Mouse (Mus musculus) limb, embryonic 14.5 days (tissue): ENCODE data around the gene Bspry. TPM values are rescaled to one million over a fixed set of nuclear protein-coding genes. Genes with fewer than 3 reads are reported as not detected.

Experiments
- ATAC-seq: fragments of 200-750 bp; cut with Nextera tagmentation; 2 replicates; pipeline ENCODE4 v1.8.0; 2017; ENCODE audit warnings: low read depth, moderate number of reproducible peaks, moderate TSS enrichment; ENCODE audit not compliant: low FRiP score
- DNase-seq: peaks from one replicate; pipeline ENCODE4 v3.0.0-alpha.2; 2015; ENCODE audit warnings: low spot score
- H3K27ac ChIP-seq: fragments of 300-500 bp; sonication (generic); replicated peaks from 2 replicates; pipeline ENCODE4 v1.5.1; 2014; ENCODE audit warnings: low read depth, mild to moderate bottlenecking, low read length, moderate library complexity, mixed read lengths
- H3K27me3 ChIP-seq: fragments of 300-500 bp; sonication (generic); 2 replicates; pipeline ENCODE4 v1.6.1; 2014; ENCODE audit warnings: low read length, mixed read lengths; ENCODE audit not compliant: control insufficient read depth, insufficient read depth
- H3K36me3 ChIP-seq: fragments of 300-500 bp; sonication (generic); 2 replicates; pipeline ENCODE4 v1.6.1; 2014; ENCODE audit warnings: mild to moderate bottlenecking, low read length, moderate library complexity, mixed read lengths; ENCODE audit not compliant: control insufficient read depth, insufficient read depth
- H3K4me1 ChIP-seq: fragments of 300-500 bp; sonication (generic); 2 replicates; pipeline ENCODE4 v1.6.1; 2014; ENCODE audit warnings: antibody characterized with exemption, low read length, mixed read lengths; ENCODE audit not compliant: control insufficient read depth, insufficient read depth
- H3K4me2 ChIP-seq: fragments of 300-500 bp; sonication (generic); replicated peaks from 2 replicates; pipeline ENCODE4 v1.6.1; 2014; ENCODE audit warnings: low read depth, mild to moderate bottlenecking, low read length, moderate library complexity; ENCODE audit not compliant: severe bottlenecking
- H3K4me3 ChIP-seq: fragments of 300-500 bp; sonication (generic); replicated peaks from 2 replicates; pipeline ENCODE4 v1.5.1; 2014; ENCODE audit warnings: low read length
- H3K9ac ChIP-seq: fragments of 300-500 bp; sonication (generic); 2 replicates; pipeline ENCODE4 v1.6.1; 2014; ENCODE audit warnings: mild to moderate bottlenecking, low read depth, low read length, moderate library complexity; ENCODE audit not compliant: severe bottlenecking
- H3K9me3 ChIP-seq: fragments of 300-500 bp; sonication (generic); 2 replicates; pipeline ENCODE4 v1.6.1; 2016; ENCODE audit warnings: low read length; ENCODE audit not compliant: control insufficient read depth
- POLR2A ChIP-seq: fragments of 200-500 bp; IDR thresholded peaks from 2 replicates; pipeline ENCODE4 v1.8.0; 2012; ENCODE audit warnings: inconsistent platforms, mild to moderate bottlenecking, moderate library complexity, borderline replicate concordance; ENCODE audit not compliant: insufficient read depth, insufficient read length; ENCODE audit errors: extremely low read depth
- WGBS: fragments of 180-500 bp; shearing (Covaris S2); extraction: QIAGEN DNeasy Blood & Tissue Kit; methylation state at CpG from one replicate; pipeline ENCODE4 v1.1.7; 2014; 5-methylcytosine and 5-hydroxymethylcytosine counted together
- polyA plus RNA-seq, 2 experiments: library from polyadenylated mRNA; depleted of rRNA in 1 of 2; stranded (reverse) in 1 of 2; unstranded in 1 of 2; fragments of >200 nt; fragmentation: Nextera tagmentation in 1 of 2; extraction: Ambion mirVana in 1 of 2; gene quantifications; 2 replicates each; pipeline versions ENCODE4 v1.2.1 to v1.2.3; 2012 to 2014

The Bspry gene
- polyA plus RNA-seq, 2 experiments = 7.4 to 13.3 TPM

DNA sequence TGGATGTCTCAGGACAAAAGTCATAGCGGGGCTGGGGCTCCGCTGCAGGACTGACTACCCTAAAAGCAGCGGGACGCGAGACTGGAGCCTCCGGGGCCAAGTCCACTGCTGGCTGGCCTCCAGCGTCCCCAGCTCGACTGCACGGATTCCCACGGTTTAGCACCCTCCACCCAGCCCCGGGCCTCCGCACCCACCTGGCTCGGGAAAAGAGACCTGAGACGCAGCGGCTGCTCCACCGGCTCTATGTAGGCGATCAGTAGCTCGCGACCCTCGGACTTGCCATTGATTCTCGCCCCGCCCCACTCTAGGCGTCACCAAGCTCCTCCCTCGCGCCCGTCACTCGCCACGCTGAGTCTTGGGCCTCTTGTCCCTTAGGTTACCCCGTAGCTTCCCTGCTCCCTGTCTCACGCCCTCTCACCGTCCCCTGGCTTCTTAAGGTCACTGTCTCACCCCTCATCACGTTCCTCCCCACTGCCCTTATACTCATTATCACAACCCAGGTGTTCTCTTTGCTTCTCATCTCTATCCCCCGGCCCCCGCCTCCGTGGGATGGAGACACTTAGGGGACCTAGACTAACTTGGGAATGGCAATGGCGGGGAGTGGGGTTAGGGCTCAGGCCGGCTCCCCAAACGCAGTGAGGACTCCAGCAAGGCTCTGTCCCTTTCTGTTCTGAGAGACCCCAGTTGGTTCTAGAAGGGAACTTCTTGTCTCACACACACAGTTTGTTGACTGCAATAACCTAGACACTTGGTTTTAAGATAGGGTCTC, 22.3 kb downstream of the Bspry start:
- ATAC-seq = peak; percentile 95
- Histone ChIP-seq H3K4me1 (peaks cover 13% of the 10 kb centered on the region), H3K4me3 (peak overlapping the region; percentile 79), H3K4me2 (peak overlapping the region; percentile 56), H3K27me3 (no peaks in the 10 kb centered on the region), H3K9ac (peak overlapping the region; percentile 73), H3K9me3 (no peaks in the 10 kb centered on the region), H3K36me3 (peaks cover 26% of the 10 kb centered on the region), H3K27ac (peak overlapping the region; percentile 82)
- TF ChIP-seq POLR2A = no peak
- peak; percentile 89 for DNase-seq
- WGBS = 5% methylated on average over 33 of the region's 38 CpGs

DNA sequence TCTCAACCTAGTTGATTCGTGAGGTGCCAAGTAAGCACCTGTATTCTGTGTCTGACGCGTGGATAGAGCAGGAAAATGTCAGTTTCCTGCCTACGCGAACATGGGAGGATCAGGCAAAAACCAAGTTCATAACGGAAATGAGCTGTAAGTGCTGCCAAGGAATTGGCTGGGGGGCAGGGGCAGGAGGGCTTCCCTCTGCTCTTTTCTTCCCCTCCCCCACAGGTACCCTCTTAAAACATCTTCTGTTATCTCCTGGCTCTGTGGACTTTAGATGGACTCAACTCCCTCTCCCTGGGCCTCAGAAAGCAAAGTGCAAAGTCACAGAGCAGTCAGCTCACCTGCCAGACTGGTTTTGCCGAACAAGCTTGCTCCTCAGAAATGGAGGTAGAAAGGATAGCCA, 23.1 kb downstream of the Bspry start:
- Histone ChIP-seq H3K4me1 (peaks cover 13% of the 10 kb centered on the region), H3K9ac (no peak overlapping the region), H3K4me2 (no peak overlapping the region), H3K9me3 (no peaks in the 10 kb centered on the region), H3K36me3 (peaks cover 32% of the 10 kb centered on the region), H3K27ac (no peak overlapping the region), H3K27me3 (no peaks in the 10 kb centered on the region), H3K4me3 (no peak overlapping the region)
- DNase-seq (no peak), ATAC-seq (no peak)
- 71% methylated on average over 7 of the region's 7 CpGs for WGBS
- no peak for TF ChIP-seq POLR2A

DNA sequence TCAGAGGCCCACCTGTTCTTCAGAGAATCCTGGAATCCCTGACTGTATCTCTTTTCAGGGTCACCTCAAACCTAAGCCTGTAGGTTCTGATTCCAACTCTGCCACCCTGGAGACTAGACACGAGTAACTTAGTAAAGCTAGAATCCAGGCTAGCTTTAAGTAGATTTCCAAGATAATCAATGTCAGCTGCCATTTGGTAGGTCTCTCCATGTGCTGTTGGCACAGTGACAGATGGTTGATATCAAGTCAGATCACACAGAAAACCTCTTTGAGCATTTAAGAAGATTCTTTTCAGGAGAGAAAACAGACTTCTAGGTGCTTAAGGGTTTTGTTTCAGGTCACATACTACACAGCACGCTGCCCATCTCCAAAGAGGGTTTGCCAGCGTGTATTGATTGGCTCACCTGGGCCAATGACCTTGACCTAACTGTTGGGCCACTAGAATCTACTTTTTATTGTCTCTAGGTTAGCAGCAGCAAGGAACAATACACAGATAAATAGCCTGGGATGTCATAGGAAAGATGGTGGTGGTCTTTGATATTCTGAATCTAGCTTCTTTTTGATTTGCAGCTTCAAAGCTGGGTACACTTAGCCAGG, 23.6 kb downstream of the Bspry start, which contains the start of gene Hdhd3:
Gene Hdhd3, minus strand, starts transcription at position 94 of the 597 bp plus-strand sequence.
- peak within 1 kb of the TSS; percentile 56 for H3K4me2 ChIP-seq
- no peak for DNase-seq
- no peak for ATAC-seq
- peak within 1 kb of the TSS; percentile 79 for H3K4me3 ChIP-seq
- no peak for TF ChIP-seq POLR2A
- 70% methylated on average over 3 of the region's 3 CpGs for WGBS
- H3K27me3 ChIP-seq = no peaks in the 10 kb centered on the region
- H3K9me3 ChIP-seq = no peaks in the 10 kb centered on the region
- peaks cover 13% of the 10 kb centered on the region for H3K4me1 ChIP-seq
- no peak within 1 kb of the TSS for H3K27ac ChIP-seq
- peaks cover 33% of the 10 kb centered on the region for H3K36me3 ChIP-seq
- H3K9ac ChIP-seq = peak within 1 kb of the TSS; percentile 73

DNA sequence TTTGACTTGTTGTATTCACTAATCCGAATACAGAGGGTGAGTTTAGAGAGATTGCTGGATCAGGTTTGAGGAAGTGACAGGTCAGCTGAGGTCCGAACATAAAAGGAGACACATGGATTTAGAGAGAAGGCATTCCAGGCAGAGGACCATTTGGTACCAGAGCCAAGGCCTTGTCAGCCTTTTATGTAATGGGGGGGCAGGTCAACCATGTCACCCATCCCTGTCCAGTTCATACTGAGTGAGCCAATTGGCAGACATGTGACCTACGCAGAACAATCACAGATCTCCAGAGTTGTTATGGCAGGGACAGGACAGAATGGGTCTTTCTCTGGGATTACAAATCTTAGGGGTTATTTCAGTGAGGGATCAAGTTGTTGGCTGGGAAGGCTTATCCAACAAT, 26.1 kb downstream of the Bspry start:
- DNase-seq (no peak), ATAC-seq (no peak)
- Histone ChIP-seq H3K27ac (no peak overlapping the region), H3K4me1 (peaks cover 9% of the 10 kb centered on the region), H3K9ac (no peak overlapping the region), H3K27me3 (no peaks in the 10 kb centered on the region), H3K4me2 (no peak overlapping the region), H3K9me3 (no peaks in the 10 kb centered on the region), H3K36me3 (peaks cover 43% of the 10 kb centered on the region), H3K4me3 (no peak overlapping the region)
- WGBS = 84% methylated on average over 3 of the region's 3 CpGs
- no peak for TF ChIP-seq POLR2A

DNA sequence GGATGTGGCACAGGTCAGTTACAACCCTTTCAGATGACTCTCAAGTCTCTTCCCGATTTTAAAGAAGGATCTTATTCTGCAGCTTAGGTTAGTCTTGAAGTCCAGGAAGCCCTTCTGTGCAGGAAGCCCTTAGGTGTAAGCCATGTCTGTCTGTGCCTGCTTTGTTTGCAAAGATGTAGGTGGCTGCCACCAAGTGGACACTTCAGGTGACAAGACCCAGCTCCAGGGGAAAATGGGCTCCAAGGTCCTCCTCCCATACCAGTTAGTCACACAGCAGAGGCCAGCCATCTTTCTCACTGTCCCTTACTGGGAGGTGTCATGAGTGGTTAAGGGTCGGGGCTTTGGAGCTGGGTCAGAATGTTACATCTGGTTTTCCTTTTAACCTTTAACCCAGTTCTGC, 26.9 kb downstream of the Bspry start:
- no peak for ATAC-seq
- TF ChIP-seq POLR2A = no peak
- 62% methylated on average over 2 of the region's 2 CpGs for WGBS
- Histone ChIP-seq H3K27me3 (no peaks in the 10 kb centered on the region), H3K4me1 (0 out of 2 replicates have a peak, but pooled peaks cover 3% of the 10 kb centered on the region), H3K9ac (no peak overlapping the region), H3K36me3 (peaks cover 51% of the 10 kb centered on the region), H3K4me3 (no peak overlapping the region), H3K27ac (no peak overlapping the region), H3K4me2 (no peak overlapping the region), H3K9me3 (no peaks in the 10 kb centered on the region)
- no peak for DNase-seq
